Mouse (Mus musculus) spleen, postnatal 0 days (tissue): Measurements from ENCODE around the gene Olfr498. TPM values are rescaled to one million over a fixed set of nuclear protein-coding genes. Genes with fewer than 3 reads are reported as not detected.

ENCODE experiments used
- polyA plus RNA-seq: library from polyadenylated mRNA; unstranded; fragments of >200 nt; fragmentation: Nextera tagmentation; extraction: Ambion mirVana; gene quantifications from 2 replicates; pipeline ENCODE4 v1.2.1, GENCODE M21; 2015

The Olfr498 gene
- not detected in 2 replicates for polyA plus RNA-seq

GRCm38 (mm10) chr7:108465026-108465425 is at the start of gene Olfr498:
TSS of gene Olfr498 (plus strand) at chr7:108465326.

GRCm38 (mm10) chr7:108420121-108420520 is 45.0 kb upstream of the Olfr498 start, which contains the start of gene Olfr497:
TSS of gene Olfr497 (plus strand) at chr7:108420421.

Other genes starting within 250 kb of the Olfr498 start
- not detected in 2 replicates for gene Olfr488, start 207.0 kb upstream of the Olfr498 start, polyA plus RNA-seq
- gene Olfr490, start 176.4 kb upstream of the Olfr498 start, polyA plus RNA-seq: not detected in 2 replicates
- gene Olfr491, start 151.9 kb upstream of the Olfr498 start, polyA plus RNA-seq: not detected in 2 replicates
- gene Olfr492, start 141.7 kb upstream of the Olfr498 start, polyA plus RNA-seq: not detected in 2 replicates
- gene Olfr493, start 118.3 kb upstream of the Olfr498 start, polyA plus RNA-seq: not detected in 2 replicates
- gene Olfr494, start 100.0 kb upstream of the Olfr498 start, polyA plus RNA-seq: not detected in 2 replicates
- not detected in 2 replicates for gene Olfr495, start 72.2 kb upstream of the Olfr498 start, polyA plus RNA-seq
- not detected in 2 replicates for gene Olfr497, start 44.9 kb upstream of the Olfr498 start, polyA plus RNA-seq
- not detected in 2 replicates for gene Olfr502, start 59.7 kb downstream of the Olfr498 start, polyA plus RNA-seq
- gene Olfr503, start 79.2 kb downstream of the Olfr498 start, polyA plus RNA-seq: not detected in 2 replicates
- not detected in 2 replicates for gene Olfr504, start 100.5 kb downstream of the Olfr498 start, polyA plus RNA-seq
- not detected in 2 replicates for gene Olfr506, start 145.5 kb downstream of the Olfr498 start, polyA plus RNA-seq
- gene Olfr507, start 156.5 kb downstream of the Olfr498 start, polyA plus RNA-seq: not detected in 2 replicates
- gene Olfr508, start 164.7 kb downstream of the Olfr498 start, polyA plus RNA-seq: not detected in 2 replicates
- 0.04 TPM in 1 of 2 replicates, not detected in the other for gene Olfr509, start 186.6 kb downstream of the Olfr498 start, polyA plus RNA-seq
- not detected in 2 replicates for gene Olfr510, start 201.1 kb downstream of the Olfr498 start, polyA plus RNA-seq
- gene Olfr512, start 248.0 kb downstream of the Olfr498 start, polyA plus RNA-seq: not detected in 2 replicates